Mouse (Mus musculus): ENCODE results near the gene Bad.

Bad gene

GRCm38 (mm10) chr19:6968491-6969271, 27.0 kb downstream of the Bad start:
- peak; percentile 26 for DNase-seq (ENCODE audit: low read depth, low spot score)

- DNase-seq (ENCODE audit: low read depth, low spot score), result no peak
These were observed 27.6 kb downstream of the Bad start for GRCm38 (mm10) chr19:6969291-6969664.

- peak; percentile 84 for DNase-seq (ENCODE audit: low read depth, low spot score)
These were observed 28.2 kb downstream of the Bad start for GRCm38 (mm10) chr19:6969665-6970381.

- DNase-seq (ENCODE audit: low read depth, low spot score), result peak; percentile 65
These were observed 28.9 kb downstream of the Bad start for GRCm38 (mm10) chr19:6970460-6971085.

GRCm38 (mm10) chr19:6971644-6972043, 30.0 kb downstream of the Bad start:
- DNase-seq (ENCODE audit: low read depth, low spot score), result no peak

GRCm38 (mm10) chr19:6972247-6972917, 30.7 kb downstream of the Bad start:
- DNase-seq (ENCODE audit: low read depth, low spot score), result no peak

GRCm38 (mm10) chr19:6973581-6974190, 32.0 kb downstream of the Bad start:
- DNase-seq (ENCODE audit: low read depth, low spot score), result no peak

- DNase-seq (ENCODE audit: low read depth, low spot score), result peak; percentile 83
These were observed 32.8 kb downstream of the Bad start, which contains the start of gene Ppp1r14b for GRCm38 (mm10) chr19:6974211-6975205. TSS of gene Ppp1r14b (plus strand) at chr19:6974968.

- DNase-seq (ENCODE audit: low read depth, low spot score), result peak; percentile 69
These were observed 34.2 kb downstream of the Bad start, which contains the start of gene Plcb3 for GRCm38 (mm10) chr19:6975537-6976521. TSS of gene Plcb3 (minus strand) at chr19:6976470.

GRCm38 (mm10) chr19:6977759-6978638, 36.3 kb downstream of the Bad start:
- no peak for DNase-seq (ENCODE audit: low read depth, low spot score)

GRCm38 (mm10) chr19:6978639-6978974, 36.9 kb downstream of the Bad start:
- DNase-seq (ENCODE audit: low read depth, low spot score), result no peak

- DNase-seq (ENCODE audit: low read depth, low spot score), result peak; percentile 61
These were observed 37.4 kb downstream of the Bad start for GRCm38 (mm10) chr19:6979001-6979479.

- DNase-seq (ENCODE audit: low read depth, low spot score), result peak; percentile 100
These were observed 38.1 kb downstream of the Bad start for GRCm38 (mm10) chr19:6979486-6980380.

- peak; percentile 99 for DNase-seq (ENCODE audit: low read depth, low spot score)
These were observed 38.9 kb downstream of the Bad start, which contains the start of gene Fkbp2 for GRCm38 (mm10) chr19:6980381-6981093. TSS of gene Fkbp2 (minus strand) at chr19:6980501.

GRCm38 (mm10) chr19:6981465-6981864, 39.8 kb downstream of the Bad start:
- no peak for DNase-seq (ENCODE audit: low read depth, low spot score)

- DNase-seq (ENCODE audit: low read depth, low spot score), result no peak
These were observed 42.0 kb downstream of the Bad start for GRCm38 (mm10) chr19:6983621-6984020.

Data from CD4-positive helper T cell, adult 2 months (primary cell).